Mouse (Mus musculus) Patski (cell line): ENCODE measurements at regions not wholly inside any gene's neighbourhood (a gene's known extent, or its start where the extent isn't known, plus 50 kb on each side); places are given as distances from the start of the nearest gene placed in this dataset.
"Not testable (repeated sequence)": the region's sequence is repeated elsewhere in the genome, so short reads cannot be mapped to it uniquely, and the experiment has no call there.

ENCODE experiments used
- ATAC-seq: fragments of 100-300 bp; one replicate; pipeline ENCODE4 v1.8.0; 2021
- CTCF ChIA-PET: fragments of 350-600 bp; sonication (Branson Sonifier 250); formaldehyde crosslinking; loops from one replicate; lab custom pipeline; 2022; ENCODE audit warnings: inconsistent platforms; lab: Charles Lee
- POLR2A ChIA-PET: fragments of 350-600 bp; sonication (Branson Sonifier 250); formaldehyde crosslinking; loops from one replicate; lab custom pipeline; 2022; ENCODE audit warnings: antibody characterized with exemption, inconsistent platforms; lab: Charles Lee
- DNase-seq: peaks from one replicate; pipeline ENCODE4 v3.0.0-alpha.2; 2011; ENCODE audit warnings: low read depth, low spot score
- H3K27me3 ChIP-seq: fragments of 371-371 bp; one replicate; pipeline ENCODE4 v1.5.1; 2021
- CTCF ChIP-seq: fragments of 100-300 bp; IDR thresholded peaks from one replicate; pipeline ENCODE4 v1.5.1; 2021
- in situ Hi-C: fragments of 300-500 bp; cut with MboI; formaldehyde crosslinking; loops from 3 replicates; pipeline ENCODE4 v1.11.1; 2018; ENCODE audit warnings: low pct_unique_long_range_greater_than_20kb, mixed read lengths

GRCm38 (mm10) chr16:69937514-69938194 lies 74.1 kb upstream of the Speer2 start:
- DNase-seq = no peak
- ChIA-PET CTCF (no interaction called here), POLR2A (no interaction called here)
- in situ Hi-C loops = no loop called here
- no peak for TF ChIP-seq CTCF
- no peak for ATAC-seq
- no peaks in the 10 kb centered on the region for H3K27me3 ChIP-seq

- in situ Hi-C loops = no loop called here
- CTCF ChIA-PET = no interaction called here
These were observed 80.1 kb upstream of the Speer2 start for GRCm38 (mm10) chr16:69943635-69944034.

GRCm38 (mm10) chr16:69948783-69949182 lies 85.2 kb upstream of the Speer2 start:
- in situ Hi-C loops = no loop called here
- no peak for DNase-seq
- CTCF ChIA-PET = no interaction called here
- no peaks in the 10 kb centered on the region for H3K27me3 ChIP-seq
- TF ChIP-seq CTCF = no peak
- POLR2A ChIA-PET = no interaction called here
- no peak for ATAC-seq

More at GRCm38 (mm10) chr16:69943635-69944034, 80.1 kb upstream of the Speer2 start:
- no peaks in the 10 kb centered on the region for H3K27me3 ChIP-seq
- DNase-seq (no peak), ATAC-seq (no peak)
- POLR2A ChIA-PET = no interaction called here
- TF ChIP-seq CTCF = no peak

GRCm38 (mm10) chr16:69949339-69949738 lies 85.8 kb upstream of the Speer2 start:
- ATAC-seq = no peak
- POLR2A ChIA-PET = no interaction called here
- no peak for DNase-seq
- CTCF ChIA-PET = no interaction called here
- in situ Hi-C loops = no loop called here
- TF ChIP-seq CTCF = no peak
- H3K27me3 ChIP-seq = no peaks in the 10 kb centered on the region

- DNase-seq = no peak
- ATAC-seq = no peak
- ChIA-PET POLR2A (no interaction called here), CTCF (no interaction called here)
- no peak for TF ChIP-seq CTCF
- in situ Hi-C loops = no loop called here
- H3K27me3 ChIP-seq = no peaks in the 10 kb centered on the region
These were observed 88.0 kb upstream of the Speer2 start for GRCm38 (mm10) chr16:69951581-69951980.

- POLR2A ChIA-PET, in situ Hi-C loops: not testable (repeated sequence)
These were observed 103.0 kb upstream of the Speer2 start for GRCm38 (mm10) chr16:69966561-69966960.

GRCm38 (mm10) chr16:69979813-69980527 lies 116.4 kb upstream of the Speer2 start:
- in situ Hi-C loops = no loop called here
- no peak for TF ChIP-seq CTCF
- ChIA-PET CTCF (no interaction called here), POLR2A (no interaction called here)
- peaks cover 9% of the 10 kb centered on the region for H3K27me3 ChIP-seq
- DNase-seq (no peak), ATAC-seq (no peak)

More at GRCm38 (mm10) chr16:69966561-69966960, 103.0 kb upstream of the Speer2 start:
- CTCF ChIA-PET, ATAC-seq, DNase-seq: not testable (repeated sequence)
- peaks cover 11% of the 10 kb centered on the region for H3K27me3 ChIP-seq

GRCm38 (mm10) chr16:69984320-69984719 lies 120.8 kb upstream of the Speer2 start:
- ATAC-seq (no peak), DNase-seq (no peak)
- POLR2A ChIA-PET = no interaction called here
- in situ Hi-C loops = no loop called here
- TF ChIP-seq CTCF = no peak
- CTCF ChIA-PET = no interaction called here
- H3K27me3 ChIP-seq = peaks cover 4% of the 10 kb centered on the region

GRCm38 (mm10) chr16:69991907-69992470 lies 128.4 kb upstream of the Speer2 start:
- CTCF ChIA-PET = interaction anchor here (1.6 kb wide), 1 partner anchor 19 kb away, joined by 4 read pairs; no protein-coding TSS in a partner anchor
- peaks cover 9% of the 10 kb centered on the region for H3K27me3 ChIP-seq
- DNase-seq (no peak), ATAC-seq (no peak)
- POLR2A ChIA-PET = no interaction called here
- TF ChIP-seq CTCF = no peak
- in situ Hi-C loops = no loop called here

- in situ Hi-C loops = no loop called here
- peaks cover 13% of the 10 kb centered on the region for H3K27me3 ChIP-seq
- ChIA-PET CTCF (no interaction called here), POLR2A (no interaction called here)
- no peak for DNase-seq
- no peak for TF ChIP-seq CTCF
- ATAC-seq = no peak
These were observed 129.2 kb upstream of the Speer2 start for GRCm38 (mm10) chr16:69992715-69993114.

GRCm38 (mm10) chr16:70006863-70007262 lies 143.3 kb upstream of the Speer2 start:
- TF ChIP-seq CTCF = no peak
- peaks cover 6% of the 10 kb centered on the region for H3K27me3 ChIP-seq
- DNase-seq = no peak
- ChIA-PET CTCF (no interaction called here), POLR2A (no interaction called here)
- ATAC-seq = no peak
- in situ Hi-C loops = no loop called here
